Mouse (Mus musculus) myocyte (in vitro differentiated cells): ENCODE data around the gene Wbp11. TPM values are rescaled to one million over a fixed set of nuclear protein-coding genes. Genes with fewer than 3 reads are reported as not detected.

ENCODE experiments used
- H3K27me3 ChIP-seq: one replicate; pipeline ENCODE4 v1.6.1; 2011; ENCODE audit not compliant: control insufficient read depth, insufficient read depth, insufficient read length
- H3K36me3 ChIP-seq: one replicate; pipeline ENCODE4 v1.6.1; 2011; ENCODE audit not compliant: control insufficient read depth, insufficient read depth
- H3K4me2 ChIP-seq: one replicate; pipeline ENCODE4 v1.6.1; 2011; ENCODE audit warnings: low read depth, control low read depth
- H3K4me3 ChIP-seq: one replicate; pipeline ENCODE4 v1.5.1; 2011; ENCODE audit warnings: mild to moderate bottlenecking, control low read depth, moderate library complexity
- H3K79me2 ChIP-seq: one replicate; pipeline ENCODE4 v1.6.1; 2011; ENCODE audit not compliant: control insufficient read depth, insufficient read depth
- H3ac ChIP-seq: one replicate; pipeline ENCODE4 v1.6.1; 2011; ENCODE audit not compliant: control insufficient read depth, insufficient read length
- CEBPB ChIP-seq: IDR thresholded peaks from 2 replicates; pipeline ENCODE4 v1.6.1; 2011; ENCODE audit warnings: mild to moderate bottlenecking, moderate library complexity; ENCODE audit not compliant: poor library complexity, insufficient read depth, severe bottlenecking
- E2F4 ChIP-seq: IDR thresholded peaks from one replicate; pipeline ENCODE4 v1.6.1; 2011; ENCODE audit warnings: mild to moderate bottlenecking, control low read depth, moderate library complexity; ENCODE audit not compliant: insufficient read depth
- MAX ChIP-seq: IDR thresholded peaks from one replicate; pipeline ENCODE4 v1.6.1; 2011; ENCODE audit warnings: low read depth, mild to moderate bottlenecking, control low read depth
- MYOD1 ChIP-seq, 3 experiments: IDR thresholded peaks; one replicate each; pipeline ENCODE4 v1.6.1; 2011; ENCODE audit warnings: control low read depth in 2 of 3, low read depth in 2 of 3, mild to moderate bottlenecking in 2 of 3, moderate library complexity in 1 of 3; ENCODE audit not compliant: insufficient read length in 2 of 3, control insufficient read depth in 1 of 3
- MYOG ChIP-seq, 3 experiments: IDR thresholded peaks; one replicate each; pipeline ENCODE4 v1.6.1; 2011; ENCODE audit warnings: control low read depth in 2 of 3, low read depth in 2 of 3, mild to moderate bottlenecking in 2 of 3; ENCODE audit not compliant: insufficient read length in 2 of 3, control insufficient read depth in 1 of 3, insufficient read depth in 1 of 3
- POLR2A ChIP-seq: IDR thresholded peaks from one replicate; pipeline ENCODE4 v1.6.1; 2011; ENCODE audit warnings: low read depth, mild to moderate bottlenecking, control low read depth, moderate library complexity; ENCODE audit not compliant: insufficient read length
- POLR2AphosphoS2 ChIP-seq: IDR thresholded peaks from one replicate; pipeline ENCODE4 v1.6.1; 2011; ENCODE audit warnings: low read depth, control low read depth; ENCODE audit not compliant: insufficient read length
- REST ChIP-seq: IDR thresholded peaks from one replicate; pipeline ENCODE4 v1.6.1; 2011; ENCODE audit warnings: mild to moderate bottlenecking, control low read depth, moderate library complexity; ENCODE audit not compliant: insufficient read depth, insufficient read length
- SRF ChIP-seq: IDR thresholded peaks from one replicate; pipeline ENCODE4 v1.6.1; 2011; ENCODE audit warnings: low read depth; ENCODE audit not compliant: control insufficient read depth, insufficient read length
- TCF12 ChIP-seq: IDR thresholded peaks from one replicate; pipeline ENCODE4 v1.6.1; 2011; ENCODE audit warnings: mild to moderate bottlenecking, control low read depth; ENCODE audit not compliant: poor library complexity, insufficient read depth, severe bottlenecking
- TCF3 ChIP-seq: IDR thresholded peaks from one replicate; pipeline ENCODE4 v1.6.1; 2011; ENCODE audit warnings: low read depth, control low read depth; ENCODE audit not compliant: insufficient read length
- USF1 ChIP-seq: IDR thresholded peaks from one replicate; pipeline ENCODE4 v1.6.1; 2011; ENCODE audit warnings: low read depth, mild to moderate bottlenecking, control low read depth, moderate library complexity
- polyA plus RNA-seq: library from polyadenylated mRNA; unstranded; fragments of >200 nt; fragmentation: generic; extraction: Trizol; gene quantifications from one replicate; pipeline ENCODE4 v1.2.1, GENCODE M21; 2012; ENCODE audit warnings: missing spikeins

Wbp11 gene
- polyA plus RNA-seq, 1 experiment: 44.6 TPM

GRCm38 (mm10) chr6:136865360-136865759 lies 37.3 kb upstream of the Wbp11 start:
- H3K4me2 ChIP-seq: no peak overlapping the region
- no peaks in the 10 kb centered on the region for H3K79me2 ChIP-seq
- H3K36me3 ChIP-seq: no peaks in the 10 kb centered on the region
- H3K4me3 ChIP-seq: no peak overlapping the region
- no peak overlapping the region for H3ac ChIP-seq
- no peak for TF ChIP-seq USF1
- TF ChIP-seq MYOG (IDR thresholded peaks at IDR 0.05; ENCODE audit: control insufficient read depth in 1 of 3, insufficient read depth in 1 of 3, insufficient read length in 2 of 3, low read depth in 2 of 3): no peak
- no peak for TF ChIP-seq SRF
- TF ChIP-seq TCF3: no peak
- no peak for TF ChIP-seq MYOD1 (IDR thresholded peaks at IDR 0.05; ENCODE audit: control insufficient read depth in 1 of 3, insufficient read length in 2 of 3, low read depth in 2 of 3)
- no peak for TF ChIP-seq POLR2A
- no peak for TF ChIP-seq CEBPB
- no peak for TF ChIP-seq REST
- no peak for TF ChIP-seq TCF12
- TF ChIP-seq POLR2AphosphoS2: no peak
- no peak for TF ChIP-seq E2F4
- H3K27me3 ChIP-seq: no peaks in the 10 kb centered on the region

GRCm38 (mm10) chr6:136861020-136861419 lies 33.0 kb upstream of the Wbp11 start:
- peak overlapping the region; percentile 78 for H3K4me2 ChIP-seq
- no peak overlapping the region for H3K4me3 ChIP-seq
- H3K79me2 ChIP-seq: no peaks in the 10 kb centered on the region

GRCm38 (mm10) chr6:136858420-136858819 lies 30.4 kb upstream of the Wbp11 start:
- no peaks in the 10 kb centered on the region for H3K27me3 ChIP-seq
- H3ac ChIP-seq: no peak overlapping the region
- H3K4me2 ChIP-seq: no peak overlapping the region
- TF ChIP-seq TCF3: no peak
- TF ChIP-seq REST: no peak
- no peak for TF ChIP-seq USF1
- TF ChIP-seq E2F4: no peak
- TF ChIP-seq TCF12: no peak
- TF ChIP-seq POLR2AphosphoS2: no peak
- no peak for TF ChIP-seq MAX
- TF ChIP-seq CEBPB: no peak
- TF ChIP-seq SRF: no peak
- TF ChIP-seq MYOG (IDR thresholded peaks at IDR 0.05; ENCODE audit: control insufficient read depth in 1 of 3, insufficient read depth in 1 of 3, insufficient read length in 2 of 3, low read depth in 2 of 3): no peak
- TF ChIP-seq MYOD1 (IDR thresholded peaks at IDR 0.05; ENCODE audit: control insufficient read depth in 1 of 3, insufficient read length in 2 of 3, low read depth in 2 of 3): no peak
- no peak for TF ChIP-seq POLR2A
- no peaks in the 10 kb centered on the region for H3K36me3 ChIP-seq
- H3K4me3 ChIP-seq: no peak overlapping the region
- H3K79me2 ChIP-seq: no peaks in the 10 kb centered on the region

More at GRCm38 (mm10) chr6:136861020-136861419, 33.0 kb upstream of the Wbp11 start:
- Histone ChIP-seq H3K27me3 (no peaks in the 10 kb centered on the region), H3ac (no peak overlapping the region), H3K36me3 (no peaks in the 10 kb centered on the region)
- TF ChIP-seq CEBPB: no peak
- no peak for TF ChIP-seq POLR2AphosphoS2
- no peak for TF ChIP-seq SRF
- no peak for TF ChIP-seq POLR2A
- TF ChIP-seq MYOD1 (IDR thresholded peaks at IDR 0.05; ENCODE audit: control insufficient read depth in 1 of 3, insufficient read length in 2 of 3, low read depth in 2 of 3): no peak
- no peak for TF ChIP-seq REST
- TF ChIP-seq MYOG (IDR thresholded peaks at IDR 0.05; ENCODE audit: control insufficient read depth in 1 of 3, insufficient read depth in 1 of 3, insufficient read length in 2 of 3, low read depth in 2 of 3): no peak
- TF ChIP-seq TCF12: no peak
- TF ChIP-seq TCF3: no peak
- TF ChIP-seq E2F4: no peak
- TF ChIP-seq USF1: no peak
- TF ChIP-seq MAX: no peak

GRCm38 (mm10) chr6:136857873-136858260 lies 29.8 kb upstream of the Wbp11 start:
- no peak overlapping the region for H3K4me2 ChIP-seq
- H3K27me3 ChIP-seq: no peaks in the 10 kb centered on the region
- no peaks in the 10 kb centered on the region for H3K79me2 ChIP-seq
- TF ChIP-seq MYOG (IDR thresholded peaks at IDR 0.05; ENCODE audit: control insufficient read depth in 1 of 3, insufficient read depth in 1 of 3, insufficient read length in 2 of 3, low read depth in 2 of 3) (no peak), REST (no peak), TCF3 (no peak), SRF (no peak), MYOD1 (IDR thresholded peaks at IDR 0.05; ENCODE audit: control insufficient read depth in 1 of 3, insufficient read length in 2 of 3, low read depth in 2 of 3) (no peak), POLR2A (no peak), MAX (no peak), CEBPB (no peak), E2F4 (no peak), USF1 (no peak), TCF12 (no peak), POLR2AphosphoS2 (no peak)
- H3K36me3 ChIP-seq: no peaks in the 10 kb centered on the region
- H3K4me3 ChIP-seq: no peak overlapping the region
- H3ac ChIP-seq: no peak overlapping the region
